Mouse (Mus musculus) lung, postnatal 0 days (tissue): ENCODE measurements around the gene Sbf2.

ENCODE experiments used
- CTCF ChIP-seq: IDR thresholded peaks from 2 replicates; pipeline ENCODE4 v1.5.1; 2016; ENCODE audit warnings: antibody characterized with exemption, mild to moderate bottlenecking
- EP300 ChIP-seq: IDR thresholded peaks from 2 replicates; pipeline ENCODE4 v1.6.1; 2016; ENCODE audit warnings: antibody characterized with exemption, mild to moderate bottlenecking, control low read depth

DNA sequence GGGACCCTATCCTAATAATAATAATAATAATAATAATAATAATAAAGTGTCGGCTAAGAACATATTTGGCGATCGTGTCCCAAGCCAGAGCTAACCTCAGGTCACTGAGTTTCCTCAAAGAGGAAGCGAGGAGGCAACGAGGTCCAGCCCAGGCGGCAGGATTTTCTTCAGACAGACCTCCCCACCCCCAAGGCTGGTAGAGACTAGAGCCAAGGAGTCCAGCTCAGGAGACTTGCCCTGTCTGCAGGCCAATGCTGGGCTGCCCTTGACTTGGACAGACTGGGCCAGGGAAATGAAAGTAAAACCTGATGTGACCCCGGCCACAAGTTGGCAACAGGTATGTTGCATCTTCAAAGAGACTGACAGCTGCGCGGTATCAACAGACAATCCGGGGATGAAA, 10.8 kb upstream of the Sbf2 start:
- TF ChIP-seq CTCF = no peak
- no peak for TF ChIP-seq EP300
